Mouse (Mus musculus): ENCODE results near the gene Lrrc49.

DNA sequence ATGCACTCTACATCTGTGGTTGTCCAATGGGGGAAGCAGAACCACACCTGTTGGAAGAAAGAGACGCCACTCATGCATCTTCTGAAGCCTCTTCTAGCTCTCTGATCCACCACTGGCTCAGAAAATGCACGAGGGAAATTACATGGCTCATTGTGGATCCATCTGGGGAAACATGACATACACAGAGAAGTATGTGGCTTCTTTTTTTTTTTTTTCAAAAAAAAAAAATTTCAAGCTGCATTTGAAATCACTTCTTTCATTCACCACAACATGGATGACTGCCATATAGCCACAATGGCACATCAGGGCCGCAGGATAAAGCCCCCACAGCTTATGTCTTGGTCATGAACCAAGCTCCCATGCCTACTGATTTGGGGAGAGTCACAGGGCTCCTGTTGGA, 159.7 kb downstream of the Lrrc49 start:
- no peak for TF ChIP-seq GATA1 (IDR thresholded peaks at IDR 0.05; ENCODE audit: borderline replicate concordance, low read length)
- no peak for TF ChIP-seq FLI1 (IDR thresholded peaks at IDR 0.05; ENCODE audit: low read length)

Measured in megakaryocyte, embryonic 14.5 days (primary cell).